Mouse (Mus musculus): ENCODE data around the gene Slc7a4. TPM values are rescaled to one million over a fixed set of nuclear protein-coding genes. Genes with fewer than 3 reads are reported as not detected.

Slc7a4 gene
- total and polyA plus RNA-seq, 2 experiments from 2014 or later = 7.4 to 33.4 TPM

- H3K36me3 ChIP-seq (replicated peaks; ENCODE audit: control insufficient read depth, insufficient read depth, low read length) = no peaks in the 10 kb centered on the region
- H3K27ac ChIP-seq (ENCODE audit: low read depth) = no peak overlapping the region
- no peaks in the 10 kb centered on the region for H3K9me3 ChIP-seq (replicated peaks; ENCODE audit: control insufficient read depth, low read length)
- no peak for DNase-seq (ENCODE audit: low spot score)
- no peak overlapping the region for H3K4me2 ChIP-seq (ENCODE audit: low read depth, low read length)
- H3K9ac ChIP-seq (replicated peaks; ENCODE audit: low read depth, low read length) = no peak overlapping the region
- H3K4me1 ChIP-seq (ENCODE audit: control insufficient read depth, insufficient read depth) = no peaks in the 10 kb centered on the region
- 0 out of 2 replicates have a peak, but pooled peaks cover 8% of the 10 kb centered on the region for H3K27me3 ChIP-seq (ENCODE audit: control insufficient read depth, insufficient read depth, low read length)
- no peak overlapping the region for H3K4me3 ChIP-seq (ENCODE audit: low read depth, low read length)
- TF ChIP-seq CTCF (IDR thresholded peaks at IDR 0.05; ENCODE audit: low read depth) = no peak
- TF ChIP-seq EP300 (IDR thresholded peaks at IDR 0.05; ENCODE audit: low read depth) = no peak
- ATAC-seq (ENCODE audit: insufficient read depth, low read depth) = no peak
- WGBS = 64% methylated on average over 2 of the region's 2 CpGs
Observed at GRCm38 (mm10) chr16:17542632-17543031, 40.4 kb downstream of the Slc7a4 start.

GRCm38 (mm10) chr16:17536584-17536983 lies 46.4 kb downstream of the Slc7a4 start:
- H3K4me2 ChIP-seq (ENCODE audit: low read depth, low read length) = no peak overlapping the region
- WGBS = 82% methylated on average over 3 of the region's 3 CpGs
- H3K4me3 ChIP-seq (ENCODE audit: low read depth, low read length) = no peak overlapping the region
- 0 out of 2 replicates have a peak, but pooled peaks cover 8% of the 10 kb centered on the region for H3K27me3 ChIP-seq (ENCODE audit: control insufficient read depth, insufficient read depth, low read length)
- H3K27ac ChIP-seq (ENCODE audit: low read depth) = no peak overlapping the region
- ATAC-seq (ENCODE audit: insufficient read depth, low read depth) (no peak), DNase-seq (ENCODE audit: low spot score) (no peak)
- peaks cover 2% of the 10 kb centered on the region; the same call in 1 of the 2 replicates for H3K4me1 ChIP-seq (ENCODE audit: control insufficient read depth, insufficient read depth)
- H3K36me3 ChIP-seq (replicated peaks; ENCODE audit: control insufficient read depth, insufficient read depth, low read length) = no peaks in the 10 kb centered on the region
- H3K9ac ChIP-seq (replicated peaks; ENCODE audit: low read depth, low read length) = no peak overlapping the region
- no peaks in the 10 kb centered on the region for H3K9me3 ChIP-seq (replicated peaks; ENCODE audit: control insufficient read depth, low read length)
- TF ChIP-seq EP300 (IDR thresholded peaks at IDR 0.05; ENCODE audit: low read depth) = no peak
- no peak for TF ChIP-seq CTCF (IDR thresholded peaks at IDR 0.05; ENCODE audit: low read depth)

- no peak for DNase-seq (ENCODE audit: low spot score)
- Histone ChIP-seq H3K4me1 (ENCODE audit: control insufficient read depth, insufficient read depth) (peaks cover 12% of the 10 kb centered on the region), H3K4me2 (ENCODE audit: low read depth, low read length) (no peak overlapping the region), H3K27ac (ENCODE audit: low read depth) (no peak overlapping the region), H3K9ac (replicated peaks; ENCODE audit: low read depth, low read length) (no peak overlapping the region), H3K9me3 (replicated peaks; ENCODE audit: control insufficient read depth, low read length) (no peaks in the 10 kb centered on the region), H3K27me3 (ENCODE audit: control insufficient read depth, insufficient read depth, low read length) (no peaks in the 10 kb centered on the region), H3K36me3 (replicated peaks; ENCODE audit: control insufficient read depth, insufficient read depth, low read length) (peaks cover 9% of the 10 kb centered on the region), H3K4me3 (ENCODE audit: low read depth, low read length) (no peak overlapping the region)
- TF ChIP-seq CTCF (IDR thresholded peaks at IDR 0.05; ENCODE audit: low read depth) (no peak), EP300 (IDR thresholded peaks at IDR 0.05; ENCODE audit: low read depth) (no peak)
- ATAC-seq (ENCODE audit: insufficient read depth, low read depth) = no peak
- WGBS = 61% methylated on average over 14 of the region's 14 CpGs
Observed at GRCm38 (mm10) chr16:17532676-17533329, 50.2 kb downstream of the Slc7a4 start.

- H3K4me2 ChIP-seq (ENCODE audit: low read depth, low read length) = no peak overlapping the region
- H3K27me3 ChIP-seq (ENCODE audit: control insufficient read depth, insufficient read depth, low read length) = no peaks in the 10 kb centered on the region
- peak; percentile 43 for DNase-seq (ENCODE audit: low spot score)
- TF ChIP-seq EP300 (IDR thresholded peaks at IDR 0.05; ENCODE audit: low read depth) (no peak), CTCF (IDR thresholded peaks at IDR 0.05; ENCODE audit: low read depth) (peak; percentile 44)
- H3K9ac ChIP-seq (replicated peaks; ENCODE audit: low read depth, low read length) = no peak overlapping the region
- peaks cover 14% of the 10 kb centered on the region for H3K36me3 ChIP-seq (replicated peaks; ENCODE audit: control insufficient read depth, insufficient read depth, low read length)
- H3K9me3 ChIP-seq (replicated peaks; ENCODE audit: control insufficient read depth, low read length) = no peaks in the 10 kb centered on the region
- H3K27ac ChIP-seq (ENCODE audit: low read depth) = no peak overlapping the region
- no peak overlapping the region for H3K4me3 ChIP-seq (ENCODE audit: low read depth, low read length)
- H3K4me1 ChIP-seq (ENCODE audit: control insufficient read depth, insufficient read depth) = peaks cover 12% of the 10 kb centered on the region
- 48% methylated on average over 4 of the region's 4 CpGs for WGBS
- ATAC-seq (ENCODE audit: insufficient read depth, low read depth) = no peak
Observed at GRCm38 (mm10) chr16:17532271-17532670, 50.7 kb downstream of the Slc7a4 start.

- WGBS = under 1% methylated on average over 64 of the region's 67 CpGs
- TF ChIP-seq CTCF (IDR thresholded peaks at IDR 0.05; ENCODE audit: low read depth) = no peak
- TF ChIP-seq EP300 (IDR thresholded peaks at IDR 0.05; ENCODE audit: low read depth) = peak; percentile 86
- ATAC-seq (ENCODE audit: insufficient read depth, low read depth) = peak; percentile 97
Observed at GRCm38 (mm10) chr16:17530640-17531288, 52.2 kb downstream of the Slc7a4 start, which contains the start of gene Thap7. TSS of gene Thap7 (minus strand) at chr16:17531136.

More at GRCm38 (mm10) chr16:17530640-17531288, 52.2 kb downstream of the Slc7a4 start, which contains the start of gene Thap7:
- Histone ChIP-seq H3K9ac (replicated peaks; ENCODE audit: low read depth, low read length) (peak within 1 kb of the TSS; percentile 85), H3K4me2 (ENCODE audit: low read depth, low read length) (peak within 1 kb of the TSS; percentile 68), H3K27ac (ENCODE audit: low read depth) (peak within 1 kb of the TSS; percentile 95), H3K36me3 (replicated peaks; ENCODE audit: control insufficient read depth, insufficient read depth, low read length) (peaks cover 26% of the 10 kb centered on the region), H3K4me1 (ENCODE audit: control insufficient read depth, insufficient read depth) (peaks cover 12% of the 10 kb centered on the region), H3K9me3 (replicated peaks; ENCODE audit: control insufficient read depth, low read length) (no peaks in the 10 kb centered on the region), H3K4me3 (ENCODE audit: low read depth, low read length) (peak within 1 kb of the TSS; percentile 73), H3K27me3 (ENCODE audit: control insufficient read depth, insufficient read depth, low read length) (no peaks in the 10 kb centered on the region)
- peak; percentile 92 for DNase-seq (ENCODE audit: low spot score)

Measured in heart, postnatal 0 days (tissue).